Mouse (Mus musculus): ENCODE data around the gene Plekhb1. TPM values are rescaled to one million over a fixed set of nuclear protein-coding genes. Genes with fewer than 3 reads are reported as not detected.

Plekhb1 gene
- total RNA-seq, 2 experiments from 2014 or later: 18.0 to 21.6 TPM

Other genes starting within 250 kb of the Plekhb1 start
- 10 to 100 TPM; 46.7 to 47.5 TPM for gene Ucp3, start 189.4 kb downstream of the Plekhb1 start, total RNA-seq (2021)
- 100 to 1,000 TPM; 191 to 225 TPM for gene Ucp2, start 169.1 kb downstream of the Plekhb1 start, total RNA-seq (2021)
- under 1 TPM; 0.18 to 0.20 TPM for gene Dnajb13, start 147.5 kb downstream of the Plekhb1 start, total RNA-seq (2021)
- gene Coa4, start 125.3 kb downstream of the Plekhb1 start, total RNA-seq (2021): 10 to 100 TPM; 10.7 to 13.1 TPM
- 10 to 100 TPM; 74.5 to 88.0 TPM for gene Rab6a, start 55.0 kb downstream of the Plekhb1 start, total RNA-seq (2021)
- 10 to 100 TPM; 60.1 to 67.2 TPM for gene Mrpl48, start 54.1 kb downstream of the Plekhb1 start, total RNA-seq (2021)
- gene Fam168a, start 44.2 kb upstream of the Plekhb1 start, total RNA-seq (2021): 10 to 100 TPM; 65.7 to 67.8 TPM
- gene Relt, start 201.0 kb upstream of the Plekhb1 start, total RNA-seq (2021): 10 to 100 TPM; 14.5 to 15.5 TPM